Mouse (Mus musculus) heart, postnatal 0 days (tissue): ENCODE measurements around the gene Mettl26. TPM values are rescaled to one million over a fixed set of nuclear protein-coding genes. Genes with fewer than 3 reads are reported as not detected.

ENCODE experiments used
- ATAC-seq: fragments of 200-750 bp; cut with Nextera tagmentation; 2 replicates; pipeline ENCODE4 v1.8.0; 2017; ENCODE audit warnings: low read depth, moderate number of reproducible peaks, moderate library complexity; ENCODE audit not compliant: insufficient read depth
- DNase-seq: peaks from one replicate; pipeline ENCODE4 v3.0.0-alpha.2; 2016; ENCODE audit warnings: low spot score
- H3K27ac ChIP-seq: fragments of 300-500 bp; sonication (generic); 2 replicates; pipeline ENCODE4 v1.5.1; 2014; ENCODE audit warnings: low read depth, mild to moderate bottlenecking
- H3K27me3 ChIP-seq: fragments of 300-500 bp; sonication (generic); 2 replicates; pipeline ENCODE4 v1.6.1; 2014; ENCODE audit warnings: low read length, mixed read lengths; ENCODE audit not compliant: control insufficient read depth, insufficient read depth
- H3K36me3 ChIP-seq: fragments of 300-500 bp; sonication (generic); replicated peaks from 2 replicates; pipeline ENCODE4 v1.6.1; 2014; ENCODE audit warnings: low read length, mixed read lengths; ENCODE audit not compliant: control insufficient read depth, insufficient read depth
- H3K4me1 ChIP-seq: fragments of 300-500 bp; sonication (generic); 2 replicates; pipeline ENCODE4 v1.6.1; 2014; ENCODE audit warnings: antibody characterized with exemption; ENCODE audit not compliant: control insufficient read depth, insufficient read depth
- H3K4me2 ChIP-seq: fragments of 300-500 bp; sonication (generic); 2 replicates; pipeline ENCODE4 v1.6.1; 2014; ENCODE audit warnings: low read depth, mild to moderate bottlenecking, low read length, moderate library complexity
- H3K4me3 ChIP-seq: fragments of 300-500 bp; sonication (generic); 2 replicates; pipeline ENCODE4 v1.5.1; 2014; ENCODE audit warnings: low read depth, low read length
- H3K9ac ChIP-seq: fragments of 300-500 bp; sonication (generic); replicated peaks from 2 replicates; pipeline ENCODE4 v1.6.1; 2014; ENCODE audit warnings: low read depth, low read length, mixed read lengths
- H3K9me3 ChIP-seq: fragments of 300-500 bp; sonication (generic); replicated peaks from 2 replicates; pipeline ENCODE4 v1.6.1; 2016; ENCODE audit warnings: low read length; ENCODE audit not compliant: control insufficient read depth
- CTCF ChIP-seq: IDR thresholded peaks from 2 replicates; pipeline ENCODE4 v1.5.1; 2016; ENCODE audit warnings: antibody characterized with exemption, control low read depth, low read depth
- EP300 ChIP-seq: IDR thresholded peaks from 2 replicates; pipeline ENCODE4 v1.6.1; 2016; ENCODE audit warnings: antibody characterized with exemption, low read depth
- WGBS: fragments of 180-500 bp; shearing (Covaris S2); extraction: QIAGEN DNeasy Blood & Tissue Kit; methylation state at CpG from one replicate; pipeline ENCODE4 v1.1.7; 2014; 5-methylcytosine and 5-hydroxymethylcytosine counted together
- polyA plus RNA-seq: library from polyadenylated mRNA; unstranded; fragments of >200 nt; fragmentation: Nextera tagmentation; extraction: Ambion mirVana; gene quantifications from 2 replicates; pipeline ENCODE4 v1.2.1, GENCODE M21; 2015
- total RNA-seq: library from RNA; depleted of rRNA; stranded (reverse); fragments of >200 nt; gene quantifications from 2 replicates; pipeline ENCODE4 v1.2.3, GENCODE M21; 2014; ENCODE audit warnings: low replicate concordance

Mettl26 gene
- total and polyA plus RNA-seq, 2 experiments from 2014 or later = 27.8 to 28.1 TPM

DNA sequence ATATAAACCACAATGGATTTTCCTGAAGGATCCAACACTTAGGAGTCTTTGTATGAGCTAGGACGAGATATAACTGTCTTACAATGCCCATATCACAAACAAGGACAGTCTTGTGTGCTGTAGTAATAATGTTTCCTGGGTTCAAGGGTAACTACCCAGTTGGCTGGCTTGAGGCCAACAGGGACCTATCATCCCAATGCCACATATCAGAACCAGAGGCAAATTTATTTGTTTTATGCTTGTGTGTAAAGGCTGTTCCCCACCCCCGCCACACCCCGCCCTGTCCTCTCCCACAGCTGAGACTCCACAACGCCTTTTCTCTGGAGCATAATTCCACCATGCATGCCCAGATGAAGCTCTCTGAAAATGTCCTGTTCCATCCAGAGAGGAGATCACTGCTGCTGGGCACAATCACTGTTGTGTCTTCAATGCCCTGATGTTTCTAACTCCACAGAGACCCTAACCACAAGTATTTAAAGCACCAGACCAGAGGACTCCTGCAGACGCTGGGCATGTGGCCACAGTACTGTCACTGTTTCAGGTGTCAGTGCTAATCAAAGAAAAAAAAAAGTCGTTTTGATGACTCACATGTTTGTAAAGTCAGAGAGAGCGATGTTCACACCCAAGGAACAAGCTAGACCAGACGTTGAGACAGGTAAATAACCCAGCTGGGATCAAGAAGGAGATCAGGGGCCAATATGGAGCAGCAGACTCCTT lies 42.2 kb downstream of the Mettl26 start:
- no peak overlapping the region for H3K4me2 ChIP-seq
- ATAC-seq = no peak
- no peaks in the 10 kb centered on the region for H3K9me3 ChIP-seq
- no peak for TF ChIP-seq CTCF
- TF ChIP-seq EP300 = no peak
- peaks cover 22% of the 10 kb centered on the region for H3K4me1 ChIP-seq
- WGBS = 74% methylated on average over 8 of the region's 8 CpGs
- H3K4me3 ChIP-seq = no peak overlapping the region
- no peak for DNase-seq
- H3K27ac ChIP-seq = no peak overlapping the region
- no peak overlapping the region for H3K9ac ChIP-seq
- no peaks in the 10 kb centered on the region for H3K27me3 ChIP-seq
- no peaks in the 10 kb centered on the region for H3K36me3 ChIP-seq

DNA sequence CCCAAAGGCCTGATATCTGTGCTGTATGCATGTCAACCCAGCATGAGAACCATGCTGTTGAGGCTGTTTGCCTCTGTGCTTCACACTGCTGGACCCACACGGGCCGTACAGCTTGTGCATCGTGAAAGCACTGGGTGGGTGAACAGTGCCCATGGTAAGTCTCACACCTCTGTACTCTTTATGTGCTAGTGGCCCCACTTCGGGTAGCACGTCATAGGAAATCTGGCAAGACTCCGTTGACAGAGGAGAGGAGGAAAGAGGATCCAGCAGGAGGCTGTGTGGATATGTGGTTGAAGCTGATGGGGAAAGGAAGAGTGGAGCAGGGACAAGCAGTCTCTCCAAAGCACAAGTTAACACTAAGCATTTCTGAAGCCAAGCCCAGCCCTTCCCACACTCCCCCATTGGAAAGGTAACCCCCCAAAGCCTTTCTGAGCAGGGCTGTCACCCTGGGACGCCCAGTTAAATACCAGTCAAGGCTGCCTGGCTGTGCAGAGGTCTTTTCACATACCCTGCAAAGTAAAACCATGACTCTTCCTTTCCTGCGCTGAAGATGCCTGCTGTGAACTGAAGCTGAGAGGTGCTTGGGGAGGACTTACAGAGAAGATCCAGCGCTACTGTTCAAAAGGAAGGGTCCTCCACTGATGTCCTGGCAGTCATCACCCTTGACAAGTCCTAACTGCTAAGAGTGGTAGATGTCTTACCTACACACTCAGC lies 43.3 kb downstream of the Mettl26 start:
- no peak for ATAC-seq
- DNase-seq = no peak
- Histone ChIP-seq H3K4me2 (peak overlapping the region; percentile 75), H3K27ac (no peak overlapping the region), H3K4me3 (peak overlapping the region; percentile 98), H3K9ac (peak overlapping the region; percentile 93), H3K4me1 (peaks cover 21% of the 10 kb centered on the region), H3K9me3 (no peaks in the 10 kb centered on the region), H3K27me3 (no peaks in the 10 kb centered on the region), H3K36me3 (no peaks in the 10 kb centered on the region)
- TF ChIP-seq EP300 (no peak), CTCF (no peak)
- WGBS = 71% methylated on average over 9 of the region's 9 CpGs

DNA sequence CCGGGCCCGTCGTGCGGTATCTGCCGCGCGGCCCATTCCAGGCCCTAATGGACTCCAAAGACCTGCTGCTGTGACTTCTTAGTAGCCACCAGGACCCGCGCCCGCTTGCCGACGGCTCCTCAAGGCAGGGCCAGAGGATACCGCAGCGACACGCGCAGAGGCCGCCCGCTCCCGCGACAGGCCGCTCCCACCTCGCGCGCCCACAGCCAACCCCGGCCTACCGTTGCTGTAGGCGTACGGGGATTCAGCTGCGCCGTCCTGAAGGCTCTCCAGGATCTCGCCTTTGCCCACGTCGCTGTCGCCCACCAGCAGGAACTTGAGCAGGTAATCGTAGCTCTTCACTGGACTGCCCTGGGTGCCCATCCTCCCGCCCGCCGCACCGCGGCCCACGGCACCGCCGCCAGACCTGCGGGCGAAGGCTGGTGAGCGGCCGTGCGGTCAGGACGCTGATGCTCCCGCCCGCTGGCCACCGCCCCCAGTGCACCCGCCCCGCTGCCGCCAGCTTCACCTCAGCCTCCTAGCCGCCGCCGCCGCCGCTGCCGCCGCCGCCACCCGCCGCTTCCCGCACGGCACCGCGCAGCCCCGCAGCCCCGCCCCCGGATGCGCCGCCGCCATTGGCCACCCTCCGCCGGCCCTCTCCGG lies 44.4 kb downstream of the Mettl26 start, which contains the start of gene Rab40c:
Gene Rab40c, minus strand, starts transcription at position 584 of the 642 bp plus-strand sequence.
- Histone ChIP-seq H3K9me3 (no peaks in the 10 kb centered on the region), H3K4me2 (peak within 1 kb of the TSS; percentile 85), H3K27me3 (no peaks in the 10 kb centered on the region), H3K4me1 (peaks cover 11% of the 10 kb centered on the region), H3K36me3 (no peaks in the 10 kb centered on the region), H3K27ac (peak within 1 kb of the TSS; percentile 93), H3K4me3 (peak within 1 kb of the TSS; percentile 98), H3K9ac (peak within 1 kb of the TSS; percentile 93)
- WGBS = 1% methylated on average over 58 of the region's 78 CpGs
- TF ChIP-seq EP300 (no peak), CTCF (no peak)
- ATAC-seq (no peak), DNase-seq (no peak)

DNA sequence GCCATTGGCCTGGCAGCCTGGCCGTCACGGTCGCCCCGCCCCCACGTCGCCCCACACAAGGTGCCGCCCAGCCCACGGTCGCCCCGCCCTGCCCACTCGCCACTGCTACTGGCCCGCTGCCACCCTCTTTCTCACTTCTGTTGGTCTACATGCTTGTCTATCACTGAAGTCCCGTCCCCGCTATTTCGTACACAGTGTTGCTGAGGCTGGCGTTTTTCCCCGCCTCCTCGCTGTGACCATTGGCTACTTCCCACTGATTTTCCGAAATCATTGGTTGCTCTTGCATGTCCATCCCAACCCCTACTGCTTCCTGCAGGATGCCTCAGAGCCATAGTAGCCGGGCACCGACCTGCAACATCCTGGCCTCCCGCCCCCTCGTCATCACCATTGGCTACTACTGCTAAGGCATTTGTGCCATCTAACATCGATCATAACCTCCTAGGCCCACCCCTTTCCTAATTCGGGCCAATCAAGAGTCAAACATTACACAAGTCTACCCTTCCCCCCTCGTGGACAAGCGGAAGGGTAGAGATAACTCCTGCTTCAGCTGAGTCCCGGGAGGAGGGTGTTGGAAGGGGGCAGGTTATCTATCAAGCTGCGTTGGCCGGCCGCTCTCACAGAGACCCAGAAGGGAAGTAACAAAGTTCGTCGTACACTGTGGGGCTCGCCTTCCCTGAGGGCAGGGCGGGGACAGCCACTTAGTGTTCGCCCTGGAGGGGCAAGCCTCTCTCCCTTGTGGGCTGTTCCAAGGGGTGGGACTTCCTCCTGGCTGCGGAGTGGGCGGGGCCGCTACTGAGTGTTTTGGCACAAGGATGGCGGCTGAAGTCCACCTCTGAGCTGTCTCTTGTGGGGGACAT lies 45.1 kb downstream of the Mettl26 start:
- peak overlapping the region; percentile 93 for H3K9ac ChIP-seq
- TF ChIP-seq EP300 (peak; percentile 29), CTCF (no peak; the same call in 1 of the 2 replicates)
- ATAC-seq (peak; percentile 96), DNase-seq (peak; percentile 100)
- H3K27ac ChIP-seq = peak overlapping the region; percentile 93
- H3K9me3 ChIP-seq = no peaks in the 10 kb centered on the region
- under 1% methylated on average over 32 of the region's 40 CpGs for WGBS
- H3K4me1 ChIP-seq = peaks cover 11% of the 10 kb centered on the region
- peak overlapping the region; percentile 98 for H3K4me3 ChIP-seq
- H3K27me3 ChIP-seq = no peaks in the 10 kb centered on the region
- H3K4me2 ChIP-seq = peak overlapping the region; percentile 85
- no peaks in the 10 kb centered on the region for H3K36me3 ChIP-seq

DNA sequence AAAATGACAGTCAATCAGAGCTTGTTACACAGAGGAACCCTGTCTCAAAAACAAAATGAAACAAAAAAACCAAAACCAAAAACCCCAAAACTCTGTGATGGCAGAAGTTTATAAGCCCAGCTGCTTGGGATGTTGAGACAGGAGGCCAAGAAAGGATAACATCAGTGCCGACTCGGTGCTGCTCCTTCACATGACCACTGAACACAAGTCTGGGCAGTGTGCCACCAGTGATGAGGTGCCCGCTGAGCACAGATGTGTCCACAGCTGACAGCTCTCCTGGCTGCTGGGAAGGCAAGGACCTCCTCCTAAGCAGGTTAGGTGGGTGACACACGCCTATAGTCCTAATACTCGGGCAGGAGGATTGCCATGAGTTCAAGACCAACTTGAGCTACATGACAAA lies 47.2 kb downstream of the Mettl26 start:
- DNase-seq (no peak), ATAC-seq (no peak)
- Histone ChIP-seq H3K4me3 (no peak overlapping the region), H3K27me3 (no peaks in the 10 kb centered on the region), H3K4me2 (no peak overlapping the region), H3K27ac (no peak overlapping the region), H3K4me1 (peaks cover 11% of the 10 kb centered on the region), H3K9ac (no peak overlapping the region), H3K36me3 (peaks cover 16% of the 10 kb centered on the region), H3K9me3 (no peaks in the 10 kb centered on the region)
- 45% methylated on average over 5 of the region's 5 CpGs for WGBS
- TF ChIP-seq EP300 = no peak
- no peak for TF ChIP-seq CTCF
